Mouse (Mus musculus) embryo, embryonic 10 days (tissue): ENCODE measurements at regions not wholly inside any gene's neighbourhood (a gene's known extent, or its start where the extent isn't known, plus 50 kb on each side); places are given as distances from the start of the nearest gene placed in this dataset.

ENCODE experiments used
- DNase-seq: peaks from one replicate; pipeline ENCODE4 v3.0.0-alpha.2; 2015; ENCODE audit warnings: low spot score

GRCm38 (mm10) chr2:108231054-108231453 is 940.6 kb downstream of the Kcna4 start:
- no peak for DNase-seq

GRCm38 (mm10) chr2:108231924-108232323 is 941.5 kb downstream of the Kcna4 start:
- peak; percentile 6 for DNase-seq

- peak; percentile 7 for DNase-seq
Measured at GRCm38 (mm10) chr2:108236286-108236988, 946.0 kb downstream of the Kcna4 start.
